Mouse (Mus musculus): ENCODE measurements around the gene Fhod1.

DNA sequence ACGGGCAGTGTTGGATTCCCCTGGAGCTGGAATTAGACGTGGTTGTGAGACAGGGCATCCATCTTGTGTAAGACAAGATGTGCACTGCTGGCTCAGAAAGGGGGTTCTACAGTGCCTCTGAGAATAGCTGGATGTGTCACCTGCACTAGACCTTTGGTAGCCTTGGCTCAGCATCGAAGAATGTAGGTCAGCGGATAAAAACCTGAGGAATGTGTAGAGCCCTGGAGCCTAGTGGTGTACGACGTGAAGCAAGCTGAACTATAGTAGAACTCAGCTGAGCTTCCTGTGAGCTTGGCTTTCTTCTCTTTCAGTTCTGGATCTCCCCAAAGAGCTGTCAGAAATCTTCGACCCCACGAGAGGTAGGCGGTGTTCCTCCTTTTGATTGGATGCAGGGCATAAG, 43.9 kb downstream of the Fhod1 start:
- TF ChIP-seq POLR2A (IDR thresholded peaks at IDR 0.05; ENCODE audit: insufficient read length, low read depth): no peak
- no peak for TF ChIP-seq USF1 (IDR thresholded peaks at IDR 0.05; ENCODE audit: low read depth)
- no peak for TF ChIP-seq POLR2AphosphoS2 (IDR thresholded peaks at IDR 0.05; ENCODE audit: insufficient read length, low read depth)
- no peak for TF ChIP-seq MAX (IDR thresholded peaks at IDR 0.05; ENCODE audit: low read depth)
- no peak for TF ChIP-seq MYOD1 (IDR thresholded peaks at IDR 0.05; ENCODE audit: control insufficient read depth in 1 of 3, insufficient read length in 2 of 3, low read depth in 2 of 3)
- TF ChIP-seq E2F4 (IDR thresholded peaks at IDR 0.05; ENCODE audit: insufficient read depth): no peak
- no peak for TF ChIP-seq TCF12 (IDR thresholded peaks at IDR 0.05; ENCODE audit: insufficient read depth, poor library complexity, severe bottlenecking)
- TF ChIP-seq MYOG (IDR thresholded peaks at IDR 0.05; ENCODE audit: control insufficient read depth in 1 of 3, insufficient read depth in 1 of 3, insufficient read length in 2 of 3, low read depth in 2 of 3): no peak
- no peak for TF ChIP-seq CEBPB (IDR thresholded peaks at IDR 0.05; ENCODE audit: insufficient read depth, poor library complexity, severe bottlenecking)
- TF ChIP-seq REST (IDR thresholded peaks at IDR 0.05; ENCODE audit: insufficient read depth, insufficient read length): no peak
